Mouse (Mus musculus) bone marrow, adult 2 months (tissue): ENCODE results near the gene Nav2. TPM values are rescaled to one million over a fixed set of nuclear protein-coding genes. Genes with fewer than 3 reads are reported as not detected.

Source experiments
- H3K27ac ChIP-seq: fragments of 200-500 bp; 2 replicates; pipeline ENCODE4 v1.5.1; 2012; ENCODE audit warnings: low read depth, mild to moderate bottlenecking, control low read depth, inconsistent platforms, low read length; ENCODE audit not compliant: control insufficient read depth, poor library complexity, insufficient read depth
- H3K4me1 ChIP-seq: fragments of 200-500 bp; 2 replicates; pipeline ENCODE4 v1.6.1; 2011; ENCODE audit warnings: low read length; ENCODE audit not compliant: control insufficient read depth, insufficient read depth
- H3K4me3 ChIP-seq: fragments of 200-500 bp; replicated peaks from 2 replicates; pipeline ENCODE3; 2011; ENCODE audit warnings: mild to moderate bottlenecking, low read depth, low read length, control low read depth; ENCODE audit not compliant: control insufficient read depth
- CTCF ChIP-seq: fragments of 200-500 bp; IDR thresholded peaks from 2 replicates; pipeline ENCODE4 v1.5.1; 2011; ENCODE audit warnings: low read length, control low read depth; ENCODE audit not compliant: control insufficient read depth, insufficient read depth
- POLR2A ChIP-seq: fragments of 200-500 bp; IDR thresholded peaks from 2 replicates; pipeline ENCODE4 v1.6.1; 2011; ENCODE audit warnings: low read depth, mild to moderate bottlenecking, control low read depth, low read length, borderline replicate concordance; ENCODE audit not compliant: control insufficient read depth
- WGBS: fragments of 180-500 bp; shearing (Covaris S2); methylation state at CpG from one replicate; pipeline ENCODE4 v1.1.7; 2018; 5-methylcytosine and 5-hydroxymethylcytosine counted together
- polyA plus RNA-seq: library from polyadenylated mRNA; stranded (reverse); fragments of >200 nt; gene quantifications from 2 replicates; pipeline ENCODE4 v1.2.4, GENCODE M21; 2011; ENCODE audit warnings: low replicate concordance; ENCODE audit not compliant: missing spikeins, insufficient read depth, insufficient read length

The Nav2 gene
- polyA plus RNA-seq, 1 experiment, result 8.5 TPM

DNA sequence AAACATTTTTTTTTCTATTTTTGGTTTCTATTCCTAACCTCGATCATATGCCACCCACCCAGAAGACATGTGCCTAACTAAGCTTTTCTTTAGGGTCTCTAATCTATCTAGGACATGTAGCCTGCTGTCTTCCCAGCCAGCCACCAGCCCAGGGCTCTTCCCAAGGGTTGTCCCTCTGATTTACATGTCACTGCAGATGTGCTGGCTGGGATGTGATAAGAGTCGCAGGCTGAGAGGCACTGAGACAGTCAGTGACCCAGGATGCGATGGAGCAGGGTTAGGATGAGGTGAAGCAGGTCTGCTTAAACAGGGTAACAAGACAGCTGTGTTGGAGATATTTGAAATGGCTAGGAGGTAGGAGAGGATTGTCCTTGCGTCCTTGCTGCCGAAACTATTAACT lies 401.2 kb downstream of the Nav2 start:
- Histone ChIP-seq H3K4me3 (no peak overlapping the region), H3K27ac (no peak overlapping the region), H3K4me1 (peaks cover 2% of the 10 kb centered on the region; the same call in 1 of the 2 replicates)
- 65% methylated on average over 5 of the region's 5 CpGs for WGBS
- TF ChIP-seq CTCF, result no peak
- TF ChIP-seq POLR2A, result no peak

DNA sequence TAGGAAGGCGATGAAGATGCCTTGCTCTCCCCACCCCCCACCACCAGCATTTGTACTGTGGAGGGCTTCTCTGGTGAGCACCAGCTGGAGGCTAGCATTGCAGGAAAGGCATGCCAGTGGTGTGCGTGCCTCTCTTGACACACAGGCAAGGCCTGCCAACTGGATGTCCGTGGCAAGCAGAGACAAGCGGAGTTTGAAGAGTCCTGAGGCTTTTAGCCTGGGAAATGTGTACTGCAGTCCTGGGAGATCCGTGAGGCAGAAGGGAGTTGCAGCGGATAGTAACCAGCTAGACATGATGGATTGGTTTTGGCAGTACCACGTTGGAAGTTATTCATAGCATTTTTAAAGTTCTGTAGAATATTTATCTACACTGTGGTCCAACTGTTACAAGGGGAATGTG lies 405.4 kb downstream of the Nav2 start:
- Histone ChIP-seq H3K4me3 (no peak overlapping the region), H3K4me1 (peaks cover 2% of the 10 kb centered on the region; the same call in 1 of the 2 replicates), H3K27ac (no peak overlapping the region)
- TF ChIP-seq CTCF (no peak), POLR2A (no peak)
- 80% methylated on average over 7 of the region's 7 CpGs for WGBS

DNA sequence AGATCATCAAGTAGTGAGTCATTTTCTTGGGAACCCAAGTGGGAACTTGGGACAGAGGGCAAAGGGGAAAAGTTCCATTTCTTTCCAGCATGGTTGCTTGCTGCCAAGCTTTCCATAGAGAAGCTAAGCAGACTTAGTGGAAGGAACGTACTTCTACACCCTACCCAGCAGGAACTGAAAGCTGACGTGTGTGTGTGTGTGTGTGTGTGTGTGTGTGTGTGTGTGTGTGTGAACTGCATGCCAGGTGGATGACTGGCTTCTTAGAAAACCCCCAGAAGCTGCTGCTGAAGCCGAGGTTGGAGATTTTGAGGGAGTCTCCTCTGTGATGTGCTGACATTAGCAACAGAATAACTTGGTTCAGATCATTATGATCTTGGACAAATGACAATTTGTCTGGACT lies 406.5 kb downstream of the Nav2 start:
- WGBS, result 18% methylated on average over 3 of the region's 3 CpGs

GRCm38 (mm10) chr7:49316600-49316999 lies 408.1 kb downstream of the Nav2 start:
- Histone ChIP-seq H3K27ac (no peak overlapping the region), H3K4me1 (peaks cover 3% of the 10 kb centered on the region; the same call in 1 of the 2 replicates), H3K4me3 (no peak overlapping the region)
- TF ChIP-seq POLR2A (no peak), CTCF (no peak)
- 82% methylated on average over 3 of the region's 3 CpGs for WGBS

More for the DNA sequence above, 406.5 kb downstream of the Nav2 start:
- no peak overlapping the region for H3K4me3 ChIP-seq
- TF ChIP-seq CTCF, result no peak
- TF ChIP-seq POLR2A, result no peak
- no peak overlapping the region for H3K27ac ChIP-seq
- no peaks in the 10 kb centered on the region for H3K4me1 ChIP-seq

DNA sequence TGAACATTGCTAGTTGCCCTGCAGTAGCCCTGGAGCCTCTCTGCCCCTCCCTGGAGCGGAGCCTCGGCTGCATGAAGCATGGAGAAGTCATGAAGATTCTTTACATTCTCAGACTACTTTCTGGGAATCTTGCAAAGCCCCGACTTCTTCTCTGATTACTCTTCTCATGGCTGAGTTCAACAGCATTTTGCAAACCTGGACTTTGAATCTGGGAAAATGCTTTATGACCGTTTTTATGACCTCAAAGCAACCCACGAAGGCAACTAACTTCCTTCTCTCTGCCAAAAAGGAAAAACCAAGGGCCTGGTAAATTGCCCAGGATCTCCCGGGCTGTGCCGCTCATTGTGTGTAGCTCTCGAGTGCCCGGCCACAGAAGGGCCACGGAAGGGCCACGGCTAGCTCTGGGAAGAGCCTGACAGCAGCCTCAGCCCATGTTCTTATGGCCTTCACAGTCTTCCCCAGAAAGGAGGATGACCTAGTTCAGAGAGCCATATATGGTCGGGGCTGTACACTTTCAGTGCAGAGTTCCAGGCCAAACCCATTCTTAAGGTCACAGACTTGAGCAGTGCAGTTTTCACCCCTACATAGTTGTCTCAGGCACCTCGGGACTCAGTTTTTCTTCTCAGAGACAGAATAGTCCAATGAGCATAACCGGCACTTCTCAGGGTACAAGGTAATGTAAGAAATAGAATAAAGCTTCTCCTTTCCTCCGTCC lies 409.8 kb downstream of the Nav2 start:
- WGBS, result 55% methylated on average over 15 of the region's 15 CpGs
- Histone ChIP-seq H3K27ac (no peak overlapping the region), H3K4me1 (peaks cover 3% of the 10 kb centered on the region; the same call in 1 of the 2 replicates), H3K4me3 (no peak overlapping the region)
- TF ChIP-seq CTCF (no peak), POLR2A (no peak)

DNA sequence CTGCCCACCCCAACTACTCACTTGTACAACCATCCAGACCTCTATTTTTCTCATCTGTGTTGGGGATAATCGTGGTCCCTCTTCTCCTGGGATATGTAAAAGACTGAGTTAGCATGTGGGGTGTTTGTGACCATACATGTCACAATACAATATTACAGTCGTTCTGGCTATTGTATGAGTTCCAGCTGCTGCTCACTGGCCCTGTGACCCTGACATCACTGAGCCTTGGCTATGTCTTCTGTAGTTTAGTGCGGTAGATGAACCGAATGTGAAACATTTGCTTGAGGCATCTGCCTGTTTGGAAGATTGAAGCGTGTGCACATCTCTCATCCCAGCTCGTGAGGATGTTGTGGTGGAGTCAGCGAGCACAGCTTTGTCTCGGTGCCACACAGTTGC lies 410.4 kb downstream of the Nav2 start:
- WGBS, result 86% methylated on average over 8 of the region's 8 CpGs
- H3K4me3 ChIP-seq, result no peak overlapping the region
- H3K4me1 ChIP-seq, result peaks cover 3% of the 10 kb centered on the region; the same call in 1 of the 2 replicates
- no peak for TF ChIP-seq CTCF
- TF ChIP-seq POLR2A, result no peak
- H3K27ac ChIP-seq, result no peak overlapping the region

- no peak overlapping the region for H3K4me3 ChIP-seq
- peaks cover 3% of the 10 kb centered on the region; the same call in 1 of the 2 replicates for H3K4me1 ChIP-seq
- peak overlapping the region; percentile 40; the same call in 1 of the 2 replicates for H3K27ac ChIP-seq
- TF ChIP-seq CTCF (no peak), POLR2A (no peak)
- 56% methylated on average over 1 of the region's 1 CpGs for WGBS
Observed at GRCm38 (mm10) chr7:49319981-49320380, 411.5 kb downstream of the Nav2 start.

DNA sequence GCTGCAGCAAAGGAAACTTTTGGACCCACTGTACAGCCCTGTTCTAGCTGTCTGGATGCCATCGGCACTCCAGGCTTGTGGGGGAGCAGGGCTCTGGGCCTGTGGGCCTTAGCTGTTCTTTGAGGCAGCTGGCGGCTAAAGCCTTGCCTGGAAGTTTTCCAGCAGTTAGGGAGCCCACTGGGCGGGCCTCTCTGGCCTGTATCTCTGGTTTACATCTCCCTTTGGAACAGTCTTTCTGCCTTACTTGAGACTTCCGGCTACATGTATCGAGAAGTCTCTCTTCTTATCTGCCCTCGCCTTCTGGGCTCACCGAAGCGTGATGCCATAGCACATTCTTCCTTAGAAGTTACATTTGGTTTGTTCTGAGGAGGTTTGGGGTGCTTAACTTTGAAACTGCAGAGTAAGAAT lies 412.6 kb downstream of the Nav2 start:
- H3K4me1 ChIP-seq, result peaks cover 3% of the 10 kb centered on the region; the same call in 1 of the 2 replicates
- WGBS, result 60% methylated on average over 8 of the region's 8 CpGs
- H3K27ac ChIP-seq, result peak overlapping the region; percentile 76
- H3K4me3 ChIP-seq, result no peak overlapping the region
- no peak for TF ChIP-seq CTCF
- no peak for TF ChIP-seq POLR2A

GRCm38 (mm10) chr7:49322179-49322578 lies 413.7 kb downstream of the Nav2 start:
- 59% methylated on average over 2 of the region's 2 CpGs for WGBS
- TF ChIP-seq CTCF (no peak), POLR2A (no peak)
- H3K4me3 ChIP-seq, result no peak overlapping the region
- peak overlapping the region; percentile 71 for H3K27ac ChIP-seq
- peaks cover 3% of the 10 kb centered on the region; the same call in 1 of the 2 replicates for H3K4me1 ChIP-seq
